Mouse (Mus musculus) erythroblast, embryonic 14.5 days (primary cell): ENCODE measurements at regions not wholly inside any gene's neighbourhood (a gene's known extent, or its start where the extent isn't known, plus 50 kb on each side); places are given as distances from the start of the nearest gene placed in this dataset.

Source experiments
- GATA1 ChIP-seq: IDR thresholded peaks from 2 replicates; pipeline ENCODE4 v1.6.1; 2012; ENCODE audit warnings: low read length, inconsistent platforms, mixed read lengths
- TAL1 ChIP-seq: IDR thresholded peaks from 3 replicates; pipeline ENCODE4 v1.6.1; 2012; ENCODE audit warnings: low read length, inconsistent platforms, mixed read lengths

- TF ChIP-seq TAL1 (no peak), GATA1 (no peak)
These were observed 257.8 kb downstream of the Tcf7l2 start for GRCm38 (mm10) chr19:55999409-55999808.
